Mouse (Mus musculus) ES-E14 (cell line): ENCODE data around the gene Asb9. TPM values are rescaled to one million over a fixed set of nuclear protein-coding genes. Genes with fewer than 3 reads are reported as not detected.

Source experiments
- DNase-seq: peaks from one replicate; pipeline ENCODE4 v3.0.0-alpha.2; 2013; ENCODE audit warnings: low read depth, low spot score
- H3K27ac ChIP-seq: 2 replicates; pipeline ENCODE4 v1.5.1; 2012; ENCODE audit warnings: low read depth, mild to moderate bottlenecking, low read length, moderate library complexity, mixed read lengths; ENCODE audit not compliant: poor library complexity, insufficient read depth, severe bottlenecking
- H3K36me3 ChIP-seq: 2 replicates; pipeline ENCODE4 v1.6.1; 2012; ENCODE audit warnings: mild to moderate bottlenecking, low read length, moderate library complexity, mixed read lengths; ENCODE audit not compliant: control insufficient read depth, poor library complexity, insufficient read depth, severe bottlenecking
- H3K4me1 ChIP-seq, 2 experiments: fragments of 150-350 bp in 1 of 2; sonication (generic) in 1 of 2; 2 replicates each; pipeline ENCODE4 v1.6.1; 2012; ENCODE audit warnings: low read length in 2 of 2, mild to moderate bottlenecking in 1 of 2, mixed read lengths in 1 of 2; ENCODE audit not compliant: control insufficient read depth in 2 of 2, insufficient read depth in 2 of 2, poor library complexity in 1 of 2
- H3K4me3 ChIP-seq, 2 experiments: fragments of 150-350 bp in 1 of 2; sonication (generic) in 1 of 2; 2 replicates each; pipeline ENCODE4 v1.5.1; 2012; ENCODE audit warnings: low read length in 2 of 2, low read depth in 1 of 2, mild to moderate bottlenecking in 1 of 2, mixed read lengths in 1 of 2; ENCODE audit not compliant: insufficient read depth in 1 of 2, poor library complexity in 1 of 2, severe bottlenecking in 1 of 2
- H3K9ac ChIP-seq: 2 replicates; pipeline ENCODE4 v1.6.1; 2012; ENCODE audit warnings: low read depth, mild to moderate bottlenecking, low read length, mixed read lengths; ENCODE audit not compliant: poor library complexity, insufficient read depth, severe bottlenecking
- H3K9me3 ChIP-seq: fragments of 150-350 bp; sonication (generic); 2 replicates; pipeline ENCODE4 v1.6.1; 2012; ENCODE audit warnings: low read depth, mild to moderate bottlenecking, low read length; ENCODE audit not compliant: control insufficient read depth, insufficient read depth
- CHD2 ChIP-seq: IDR thresholded peaks from 2 replicates; pipeline ENCODE4 v1.6.1; 2014; ENCODE audit warnings: mild to moderate bottlenecking, low read depth, low read length, inconsistent platforms
- HCFC1 ChIP-seq: IDR thresholded peaks from 2 replicates; pipeline ENCODE4 v1.6.1; 2012; ENCODE audit warnings: low read length, inconsistent platforms, borderline replicate concordance; ENCODE audit not compliant: insufficient read depth
- MAFK ChIP-seq: IDR thresholded peaks from 2 replicates; pipeline ENCODE4 v1.6.1; 2014; ENCODE audit warnings: mild to moderate bottlenecking, low read depth, low read length, inconsistent platforms; ENCODE audit not compliant: insufficient read depth
- ZC3H11A ChIP-seq: IDR thresholded peaks from 2 replicates; pipeline ENCODE4 v1.6.1; 2012; ENCODE audit warnings: low read depth, mild to moderate bottlenecking, inconsistent platforms, low read length, borderline replicate concordance
- ZNF384 ChIP-seq: IDR thresholded peaks from 2 replicates; pipeline ENCODE4 v1.6.1; 2012; ENCODE audit warnings: low read depth, low read length, inconsistent platforms
- in situ Hi-C, 2 experiments: fragments of 600-800 bp; cut with MboI; formaldehyde crosslinking; loops; one replicate each; pipeline ENCODE4 v1.15.1; 2025; ENCODE audit warnings: low sequenced_read_pairs in 2 of 2, inconsistent platforms in 1 of 2; ENCODE audit not compliant: unreplicated experiment in 2 of 2
- total RNA-seq: library from RNA; depleted of rRNA; stranded (reverse); fragments of 300-350 nt; gene quantifications from 2 replicates; pipeline ENCODE4 v1.2.3, GENCODE M21; 2012; rRNA removed

The Asb9 gene
- total RNA-seq, 1 experiment: not detected

GRCm38 (mm10) chrX:164576967-164577366 is 70.8 kb downstream of the Asb9 start:
- in situ Hi-C loops: no loop called here

More at GRCm38 (mm10) chrX:164576967-164577366, 70.8 kb downstream of the Asb9 start:
- no peak for TF ChIP-seq ZNF384
- TF ChIP-seq HCFC1: no peak
- no peak for TF ChIP-seq ZC3H11A
- TF ChIP-seq MAFK: no peak
- TF ChIP-seq CHD2: no peak
- Histone ChIP-seq H3K4me3 (no peak overlapping the region), H3K9me3 (no peaks in the 10 kb centered on the region), H3K27ac (no peak overlapping the region), H3K9ac (no peak overlapping the region), H3K36me3 (no peaks in the 10 kb centered on the region), H3K4me1 (no peaks in the 10 kb centered on the region)
- DNase-seq: no peak

Other genes starting within 250 kb of the Asb9 start
- not detected in 2 replicates for gene Bmx, start 248.1 kb upstream of the Asb9 start, total RNA-seq
- 9.2 and 10.5 TPM in 2 replicates for gene Pir, start 237.0 kb upstream of the Asb9 start, total RNA-seq
- 0.63 and 0.76 TPM in 2 replicates for gene Vegfd, start 132.9 kb upstream of the Asb9 start, total RNA-seq
- gene Piga, start 86.5 kb upstream of the Asb9 start, total RNA-seq: 14.2 TPM in 2 replicates
- 0.18 TPM in 1 of 2 replicates, not detected in the other for gene Asb11, start 69.3 kb upstream of the Asb9 start, total RNA-seq